ENCODE assay signal across 7 mouse cellular contexts in the genomic region with DNA sequence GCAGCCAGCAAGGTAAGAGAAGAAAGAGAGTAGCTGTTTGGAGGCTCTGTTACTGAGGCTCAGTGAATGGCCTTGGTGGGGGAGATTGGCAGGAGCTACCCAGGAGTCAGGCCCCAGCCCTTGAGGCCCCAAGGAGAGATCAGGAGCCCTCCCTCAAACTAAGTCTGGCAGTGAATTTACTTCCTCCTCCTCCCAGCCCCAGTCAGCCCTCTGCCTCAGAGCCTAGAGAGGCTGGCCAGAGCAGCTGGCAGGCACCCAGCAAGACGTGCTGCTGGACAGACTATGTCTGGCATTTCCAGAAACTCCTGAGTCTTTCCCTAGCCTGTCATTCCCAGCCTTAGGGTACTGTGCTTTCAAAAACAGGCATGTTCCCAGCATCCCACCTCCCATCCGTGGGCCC. TPM values are rescaled to one million over a fixed set of nuclear protein-coding genes. Genes with fewer than 3 reads are reported as not detected.
DNase-seq lines count a peak whose midpoint lies in the region; ATAC-seq and TF ChIP-seq lines count a peak whose summit lies in the region.

No protein-coding gene starts in this region.

- H3K4me2 ChIP-seq in neural tube, embryonic 14.5 days (ENCODE audit: low read depth, low read length) = no peak overlapping the region
- no peak overlapping the region for H3K4me2 ChIP-seq in neural tube, embryonic 15.5 days
- no peak overlapping the region for H3K4me2 ChIP-seq in embryonic facial prominence, embryonic 15.5 days (replicated peaks)
- H3K4me2 ChIP-seq in heart, postnatal 0 days (ENCODE audit: low read depth, low read length) = no peak overlapping the region
- no peak overlapping the region for H3K4me2 ChIP-seq in limb, embryonic 13.5 days (replicated peaks)

- H3K4me1 ChIP-seq in neural tube, embryonic 14.5 days (ENCODE audit: control insufficient read depth, insufficient read depth, low read length) = no peaks in the 10 kb centered on the region
- peaks cover 10% of the 10 kb centered on the region for H3K4me1 ChIP-seq in neural tube, embryonic 15.5 days
- H3K4me1 ChIP-seq in embryonic facial prominence, embryonic 15.5 days = peaks cover 15% of the 10 kb centered on the region
- peaks cover 17% of the 10 kb centered on the region for H3K4me1 ChIP-seq in heart, postnatal 0 days (ENCODE audit: control insufficient read depth, insufficient read depth)
- peaks cover 23% of the 10 kb centered on the region for H3K4me1 ChIP-seq in limb, embryonic 13.5 days

- no peaks in the 10 kb centered on the region for H3K9me3 ChIP-seq in neural tube, embryonic 14.5 days (ENCODE audit: control insufficient read depth, low read length)
- no peaks in the 10 kb centered on the region for H3K9me3 ChIP-seq in neural tube, embryonic 15.5 days (replicated peaks)
- no peaks in the 10 kb centered on the region for H3K9me3 ChIP-seq in embryonic facial prominence, embryonic 15.5 days (replicated peaks)
- H3K9me3 ChIP-seq in heart, postnatal 0 days (replicated peaks; ENCODE audit: control insufficient read depth, low read length) = no peaks in the 10 kb centered on the region
- no peaks in the 10 kb centered on the region for H3K9me3 ChIP-seq in limb, embryonic 13.5 days

- H3K9ac ChIP-seq in neural tube, embryonic 14.5 days (replicated peaks; ENCODE audit: low read depth, low read length) = 0 out of 2 replicates have a peak overlapping the region, but pooled peaks have one; percentile 7
- no peak overlapping the region for H3K9ac ChIP-seq in neural tube, embryonic 15.5 days (replicated peaks)
- no peak overlapping the region for H3K9ac ChIP-seq in embryonic facial prominence, embryonic 15.5 days
- H3K9ac ChIP-seq in heart, postnatal 0 days (replicated peaks; ENCODE audit: low read depth, low read length) = no peak overlapping the region
- H3K9ac ChIP-seq in limb, embryonic 13.5 days = 0 out of 2 replicates have a peak overlapping the region, but pooled peaks have one; percentile 35

- no peak overlapping the region for H3K27ac ChIP-seq in neural tube, embryonic 14.5 days (ENCODE audit: low read depth, low read length)
- no peak overlapping the region for H3K27ac ChIP-seq in neural tube, embryonic 15.5 days (replicated peaks)
- no peak overlapping the region for H3K27ac ChIP-seq in embryonic facial prominence, embryonic 15.5 days (replicated peaks)
- 0 out of 2 replicates have a peak overlapping the region, but pooled peaks have one; percentile 9 for H3K27ac ChIP-seq in heart, postnatal 0 days (ENCODE audit: low read depth)
- H3K27ac ChIP-seq in limb, embryonic 13.5 days = peak overlapping the region; percentile 33

- H3K36me3 ChIP-seq in neural tube, embryonic 14.5 days (ENCODE audit: control insufficient read depth, insufficient read depth, low read length) = no peaks in the 10 kb centered on the region
- H3K36me3 ChIP-seq in neural tube, embryonic 15.5 days = no peaks in the 10 kb centered on the region
- H3K36me3 ChIP-seq in embryonic facial prominence, embryonic 15.5 days = no peaks in the 10 kb centered on the region
- no peaks in the 10 kb centered on the region for H3K36me3 ChIP-seq in heart, postnatal 0 days (replicated peaks; ENCODE audit: control insufficient read depth, insufficient read depth, low read length)
- H3K36me3 ChIP-seq in limb, embryonic 13.5 days = no peaks in the 10 kb centered on the region

- 35% methylated on average over 2 of the region's 2 CpGs for WGBS in neural tube, embryonic 14.5 days
- 52% methylated on average over 2 of the region's 2 CpGs for WGBS in neural tube, embryonic 15.5 days
- 29% methylated on average over 2 of the region's 2 CpGs for WGBS in embryonic facial prominence, embryonic 15.5 days
- 3% methylated on average over 2 of the region's 2 CpGs for WGBS in heart, postnatal 0 days
- WGBS in limb, embryonic 13.5 days = 33% methylated on average over 2 of the region's 2 CpGs

- TF ChIP-seq CTCF in heart, postnatal 0 days (IDR thresholded peaks at IDR 0.05; ENCODE audit: low read depth) = no peak

- no peak overlapping the region for H3K4me3 ChIP-seq in neural tube, embryonic 14.5 days (ENCODE audit: low read depth, low read length)
- no peak overlapping the region for H3K4me3 ChIP-seq in neural tube, embryonic 15.5 days (replicated peaks)
- no peak overlapping the region for H3K4me3 ChIP-seq in embryonic facial prominence, embryonic 15.5 days (replicated peaks)
- no peak overlapping the region for H3K4me3 ChIP-seq in heart, postnatal 0 days (ENCODE audit: low read depth, low read length)
- H3K4me3 ChIP-seq in limb, embryonic 13.5 days = no peak overlapping the region

- ATAC-seq in neural tube, embryonic 14.5 days (ENCODE audit: low read depth) = no peak
- ATAC-seq in neural tube, embryonic 15.5 days (ENCODE audit: low FRiP score) = no peak
- peak; percentile 51 for ATAC-seq in embryonic facial prominence, embryonic 15.5 days (ENCODE audit: insufficient number of reproducible peaks, low FRiP score, low TSS enrichment, low read depth)
- peak; percentile 70 for ATAC-seq in heart, postnatal 0 days (ENCODE audit: insufficient read depth, low read depth)
- peak; percentile 57 for ATAC-seq in limb, embryonic 13.5 days (ENCODE audit: low FRiP score, low read depth)

- DNase-seq in heart, postnatal 0 days (ENCODE audit: low spot score) = peak; percentile 43
- DNase-seq in embryo, embryonic 10 days (ENCODE audit: low spot score) = no peak
- DNase-seq in B cell, adult 2 months = no peak

- peaks cover 8% of the 10 kb centered on the region; the same call in 1 of the 2 replicates for H3K27me3 ChIP-seq in neural tube, embryonic 14.5 days (ENCODE audit: control insufficient read depth, insufficient read depth, low read length)
- H3K27me3 ChIP-seq in neural tube, embryonic 15.5 days (replicated peaks) = peaks cover 11% of the 10 kb centered on the region
- H3K27me3 ChIP-seq in embryonic facial prominence, embryonic 15.5 days = peaks cover 15% of the 10 kb centered on the region
- H3K27me3 ChIP-seq in heart, postnatal 0 days (ENCODE audit: control insufficient read depth, insufficient read depth, low read length) = peaks cover 2% of the 10 kb centered on the region; the same call in 1 of the 2 replicates
- H3K27me3 ChIP-seq in limb, embryonic 13.5 days = peaks cover 14% of the 10 kb centered on the region

- no peak for TF ChIP-seq EP300 in heart, postnatal 0 days (IDR thresholded peaks at IDR 0.05; ENCODE audit: low read depth)

RNA-seq across cellular contexts. Expression of gene P2ry6, which starts 4.7 kb away (rescaled TPM):
- polyA plus RNA-seq in neural tube, embryonic 14.5 days (2014; fragmentation: Nextera tagmentation; extraction: Ambion mirVana) = 1.6 and 4.1 TPM in 2 replicates
- 4.1 and 4.6 TPM in 2 replicates for polyA plus RNA-seq in neural tube, embryonic 15.5 days (2015; fragmentation: Nextera tagmentation; extraction: Ambion mirVana)
- polyA plus RNA-seq in embryonic facial prominence, embryonic 15.5 days (2015; fragmentation: Nextera tagmentation; extraction: Ambion mirVana) = 7.8 and 8.6 TPM in 2 replicates
- total RNA-seq in heart, postnatal 0 days (2014; rRNA removed; ENCODE audit: low replicate concordance) = 1.0 and 4.5 TPM in 2 replicates
- 3.5 and 3.9 TPM in 2 replicates for polyA plus RNA-seq in heart, postnatal 0 days (2015; fragmentation: Nextera tagmentation; extraction: Ambion mirVana)
- 4.7 and 5.6 TPM in 2 replicates for polyA plus RNA-seq in limb, embryonic 13.5 days (2015; fragmentation: Nextera tagmentation; extraction: Ambion mirVana)

RNA-seq across cellular contexts. Expression of gene P2ry2, which starts 33.5 kb away (rescaled TPM):
- polyA plus RNA-seq in neural tube, embryonic 14.5 days (2014; fragmentation: Nextera tagmentation; extraction: Ambion mirVana) = 1.1 TPM in 1 of 2 replicates, not detected in the other
- polyA plus RNA-seq in neural tube, embryonic 15.5 days (2015; fragmentation: Nextera tagmentation; extraction: Ambion mirVana) = 0.81 and 1.5 TPM in 2 replicates
- 2.5 and 3.6 TPM in 2 replicates for polyA plus RNA-seq in embryonic facial prominence, embryonic 15.5 days (2015; fragmentation: Nextera tagmentation; extraction: Ambion mirVana)
- 8.0 and 12.9 TPM in 2 replicates for total RNA-seq in heart, postnatal 0 days (2014; rRNA removed; ENCODE audit: low replicate concordance)
- 3.0 and 3.8 TPM in 2 replicates for polyA plus RNA-seq in heart, postnatal 0 days (2015; fragmentation: Nextera tagmentation; extraction: Ambion mirVana)
- polyA plus RNA-seq in limb, embryonic 13.5 days (2015; fragmentation: Nextera tagmentation; extraction: Ambion mirVana) = 1.3 and 1.4 TPM in 2 replicates

RNA-seq across cellular contexts. Expression of gene Arhgef17, which starts 47.3 kb away (rescaled TPM):
- 12.1 and 12.7 TPM in 2 replicates for polyA plus RNA-seq in neural tube, embryonic 14.5 days (2014; fragmentation: Nextera tagmentation; extraction: Ambion mirVana)
- 12.2 and 12.9 TPM in 2 replicates for polyA plus RNA-seq in neural tube, embryonic 15.5 days (2015; fragmentation: Nextera tagmentation; extraction: Ambion mirVana)
- polyA plus RNA-seq in embryonic facial prominence, embryonic 15.5 days (2015; fragmentation: Nextera tagmentation; extraction: Ambion mirVana) = 8.7 and 10.5 TPM in 2 replicates
- total RNA-seq in heart, postnatal 0 days (2014; rRNA removed; ENCODE audit: low replicate concordance) = 28.4 and 42.3 TPM in 2 replicates
- polyA plus RNA-seq in heart, postnatal 0 days (2015; fragmentation: Nextera tagmentation; extraction: Ambion mirVana) = 2.6 and 2.8 TPM in 2 replicates
- 7.9 and 8.0 TPM in 2 replicates for polyA plus RNA-seq in limb, embryonic 13.5 days (2015; fragmentation: Nextera tagmentation; extraction: Ambion mirVana)

Comparison
In these comparisons a context has a peak if more than half of its experiments do, and no peak if none do; other contexts are left out.
1. H3K9ac ChIP-seq: peak in neural tube, embryonic 14.5 days (single experiment) and limb, embryonic 13.5 days (single experiment); none in neural tube, embryonic 15.5 days (single experiment), embryonic facial prominence, embryonic 15.5 days (single experiment) and heart, postnatal 0 days (single experiment).
2. ATAC-seq: peak in embryonic facial prominence, embryonic 15.5 days (single experiment), heart, postnatal 0 days (single experiment) and limb, embryonic 13.5 days (single experiment); none in neural tube, embryonic 14.5 days (single experiment) and neural tube, embryonic 15.5 days (single experiment).
3. H3K27ac ChIP-seq: peak in heart, postnatal 0 days (single experiment) and limb, embryonic 13.5 days (single experiment); none in neural tube, embryonic 14.5 days (single experiment), neural tube, embryonic 15.5 days (single experiment) and embryonic facial prominence, embryonic 15.5 days (single experiment).